Mouse (Mus musculus) spleen, adult 18-20 months (tissue): ENCODE measurements around the gene Svop.

Source experiments
- DNase-seq, 2 experiments: peaks; one replicate each; pipeline ENCODE4 v3.0.0; 2022; ENCODE audit warnings: mixed read lengths in 2 of 2

Svop gene

DNA sequence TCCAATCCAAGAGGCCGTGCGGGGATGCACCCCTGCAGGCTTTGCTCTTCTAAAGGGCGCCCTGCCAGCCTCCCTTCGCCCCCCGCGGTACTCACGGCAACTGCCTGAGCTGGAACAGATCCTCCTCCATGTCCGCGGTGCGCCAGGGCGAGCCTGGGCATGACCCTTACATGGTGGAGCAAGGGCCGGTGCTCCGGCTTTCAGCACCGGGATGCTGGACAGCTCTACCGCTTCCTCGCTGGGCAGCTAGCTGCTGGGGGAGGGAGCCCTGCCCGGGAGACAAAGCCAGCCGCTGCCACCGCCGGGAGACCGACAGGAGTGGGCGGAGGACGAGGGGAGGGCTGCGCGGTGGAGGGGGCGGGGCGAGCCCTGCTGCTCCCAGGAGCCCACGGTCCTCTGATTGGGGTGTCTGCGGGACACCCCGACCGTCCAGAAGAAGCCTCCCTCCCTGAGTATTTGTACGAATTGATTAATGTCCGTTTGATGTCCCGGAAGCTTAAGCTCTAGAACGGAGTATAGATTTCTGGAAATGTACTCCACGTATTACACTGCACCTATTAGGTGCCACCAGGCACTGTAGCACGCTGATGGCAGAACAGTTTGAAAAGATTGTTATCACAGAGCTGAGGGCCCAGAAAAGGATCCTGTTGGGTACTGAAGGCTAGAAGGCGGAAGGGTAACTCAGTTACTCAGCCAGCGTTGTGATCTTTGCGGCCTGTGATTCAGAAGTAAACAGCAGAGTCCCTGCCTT lies at the start of gene Svop:
Svop (minus strand) TSS at position 514 of the 751 bp plus-strand sequence.
- peak; percentile 11 to 35 for DNase-seq

DNA sequence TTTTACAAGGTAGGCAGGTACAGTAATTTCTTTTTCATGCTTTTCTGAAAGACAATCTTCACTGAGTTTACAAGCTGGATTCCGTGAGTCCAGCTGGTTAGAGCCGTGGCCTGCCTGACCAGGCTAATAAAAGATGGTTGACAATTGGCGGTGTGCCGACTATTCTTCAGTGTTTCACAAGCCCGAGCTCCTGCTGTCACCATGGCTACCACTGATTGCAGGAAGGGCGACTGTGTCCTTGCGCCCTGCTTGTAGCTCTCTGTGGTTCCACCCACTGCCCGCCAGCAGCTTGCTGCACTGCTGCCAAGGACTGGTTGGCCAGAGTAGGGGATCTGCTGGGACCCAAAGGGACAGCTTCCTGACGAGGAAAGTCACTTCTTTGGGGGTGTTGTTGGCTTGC lies 47.8 kb upstream of the Svop start:
- no peak for DNase-seq

GRCm38 (mm10) chr5:114138277-114139164 lies 47.2 kb upstream of the Svop start:
- DNase-seq = no peak

- DNase-seq = no peak
These were observed 46.3 kb upstream of the Svop start for GRCm38 (mm10) chr5:114137481-114138276.

- DNase-seq = no peak
These were observed 44.1 kb upstream of the Svop start for GRCm38 (mm10) chr5:114135516-114135915.

GRCm38 (mm10) chr5:114134091-114134534 lies 42.7 kb upstream of the Svop start:
- DNase-seq = no peak

DNA sequence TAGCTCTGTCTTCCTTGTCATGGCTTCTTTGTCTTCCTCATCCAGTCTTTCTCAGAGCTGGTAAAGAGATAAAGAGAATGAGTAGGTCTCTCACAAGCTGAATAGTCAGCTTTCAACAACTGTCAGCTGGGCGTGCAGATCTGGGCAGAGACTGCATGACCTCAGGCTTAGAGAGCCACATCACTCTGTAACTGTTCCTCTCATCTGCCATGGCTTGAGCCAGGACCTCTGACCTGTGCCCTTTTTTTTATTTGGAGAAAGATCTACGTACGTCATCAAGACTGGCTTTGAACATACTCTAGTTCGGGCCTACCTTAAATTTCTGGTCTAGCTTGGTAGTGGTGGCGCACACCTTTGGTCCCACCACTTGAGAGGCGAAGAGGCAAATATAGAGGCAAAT lies 41.5 kb upstream of the Svop start:
- no peak for DNase-seq

DNA sequence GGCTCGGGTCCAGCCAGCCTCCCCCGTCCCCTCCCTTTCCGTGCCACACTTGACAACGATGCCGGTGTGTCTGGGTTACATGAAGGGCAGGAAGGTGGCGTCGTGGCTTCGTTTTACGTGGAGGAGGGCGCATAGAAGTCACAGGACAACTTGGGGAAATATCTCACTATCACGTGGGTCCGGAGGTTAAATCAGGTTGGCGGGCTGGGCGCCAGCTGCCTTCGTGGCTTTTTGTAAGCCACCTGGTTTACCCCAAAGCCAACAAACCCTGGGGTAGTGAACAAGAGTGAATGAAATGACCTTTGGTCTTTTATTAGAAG lies 40.1 kb upstream of the Svop start:
- DNase-seq = peak in 1 of 2 experiments; percentile 42

DNA sequence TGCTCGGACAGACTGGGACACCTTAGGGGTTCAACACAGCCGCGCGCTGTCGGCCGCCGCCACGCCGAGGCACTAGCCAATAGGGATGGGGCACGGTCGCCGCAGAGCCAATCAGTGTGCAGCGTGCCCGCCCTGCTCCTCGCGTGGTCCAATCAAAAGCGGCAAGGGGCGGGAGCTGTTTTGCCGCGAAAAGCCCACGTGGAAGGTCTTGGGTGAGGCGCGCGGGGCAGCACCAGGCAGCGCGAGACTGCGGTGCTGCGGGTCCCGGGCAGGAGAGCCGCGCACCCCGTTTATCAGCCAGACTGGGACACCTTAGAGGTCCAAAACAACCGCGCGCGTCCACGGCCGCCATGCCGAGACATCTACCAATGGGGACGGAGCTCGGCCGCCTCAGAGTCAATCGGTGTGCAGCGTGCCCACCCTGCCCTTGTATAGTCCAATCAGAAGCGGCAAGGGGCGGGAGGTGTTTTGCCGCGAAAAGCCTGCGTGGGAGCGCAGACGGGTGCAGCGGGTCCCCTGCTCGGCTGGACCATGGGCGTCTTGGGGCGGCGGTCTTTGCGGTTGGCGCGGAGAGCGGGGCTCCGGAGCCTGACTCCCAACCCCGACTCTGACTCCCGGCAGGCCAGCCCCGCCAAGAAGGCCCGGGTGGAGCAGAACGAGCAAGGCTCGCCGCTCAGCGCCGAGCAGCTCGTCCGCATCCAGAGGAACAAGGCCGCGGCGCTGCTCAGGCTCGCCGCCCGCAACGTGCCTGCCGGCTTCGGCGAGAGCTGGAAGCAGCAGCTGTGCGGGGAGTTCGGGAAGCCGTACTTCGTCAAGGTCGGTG lies 39.5 kb upstream of the Svop start:
- DNase-seq = peak; percentile 85 to 92

DNA sequence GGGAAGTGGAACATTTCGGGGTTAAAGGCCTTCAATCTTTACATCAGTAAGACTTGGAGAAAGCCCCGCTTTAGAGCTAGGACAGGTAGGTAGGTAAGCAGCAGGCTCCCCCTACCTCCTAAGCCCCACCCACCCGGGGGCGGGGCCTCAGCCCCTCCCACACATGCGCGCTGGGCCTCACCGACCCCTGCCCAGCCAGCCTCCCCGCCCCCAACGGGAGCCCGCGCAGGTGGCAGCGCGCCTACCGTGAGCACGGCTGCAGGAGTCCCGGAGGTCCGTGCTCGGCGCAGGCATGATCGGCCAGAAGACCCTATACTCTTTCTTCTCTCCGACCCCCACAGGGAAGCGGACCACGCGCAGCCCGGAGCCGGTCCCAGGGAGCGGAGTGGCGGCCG lies 38.8 kb upstream of the Svop start, which contains the start of gene Ung:
Ung (plus strand) TSS at position 176 of the 395 bp plus-strand sequence.
- DNase-seq = peak; percentile 67 to 81

DNA sequence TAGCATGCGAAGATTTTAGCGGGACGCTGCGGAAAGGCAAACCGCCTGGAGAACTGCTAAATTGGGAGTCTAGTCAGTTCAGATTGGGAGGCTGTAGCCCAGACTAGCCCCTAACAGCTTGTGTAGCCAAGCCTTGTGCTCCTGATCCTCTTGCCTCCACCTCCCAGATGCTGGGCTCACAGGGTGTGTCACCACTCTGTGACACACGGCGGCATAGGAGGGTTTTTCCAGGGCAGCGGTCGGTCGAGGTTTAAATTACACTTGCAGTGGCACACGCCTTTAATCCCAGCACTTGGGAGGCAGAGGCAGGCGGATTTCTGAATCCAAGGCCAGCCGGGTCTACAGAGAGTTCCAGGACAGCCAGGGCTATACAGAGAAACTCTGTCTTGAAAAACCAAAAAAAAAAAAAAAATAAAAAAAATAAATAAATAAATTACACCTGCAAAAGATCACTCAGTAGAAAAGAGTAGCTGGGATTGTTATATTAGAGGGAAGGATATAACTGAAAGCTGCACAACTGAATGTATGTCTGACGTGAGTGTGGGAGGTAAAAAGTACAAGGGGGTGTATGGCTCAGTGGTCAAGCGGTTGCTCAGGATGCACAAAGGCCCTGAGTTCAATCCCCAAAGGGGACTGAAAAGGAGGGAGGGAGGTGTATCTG lies 38.3 kb upstream of the Svop start:
- DNase-seq = no peak

- peak; percentile 75 to 84 for DNase-seq
These were observed 36.3 kb upstream of the Svop start, which contains the start of gene Alkbh2 for GRCm38 (mm10) chr5:114127374-114128349. TSS of gene Alkbh2 (minus strand) at chr5:114128218.

DNA sequence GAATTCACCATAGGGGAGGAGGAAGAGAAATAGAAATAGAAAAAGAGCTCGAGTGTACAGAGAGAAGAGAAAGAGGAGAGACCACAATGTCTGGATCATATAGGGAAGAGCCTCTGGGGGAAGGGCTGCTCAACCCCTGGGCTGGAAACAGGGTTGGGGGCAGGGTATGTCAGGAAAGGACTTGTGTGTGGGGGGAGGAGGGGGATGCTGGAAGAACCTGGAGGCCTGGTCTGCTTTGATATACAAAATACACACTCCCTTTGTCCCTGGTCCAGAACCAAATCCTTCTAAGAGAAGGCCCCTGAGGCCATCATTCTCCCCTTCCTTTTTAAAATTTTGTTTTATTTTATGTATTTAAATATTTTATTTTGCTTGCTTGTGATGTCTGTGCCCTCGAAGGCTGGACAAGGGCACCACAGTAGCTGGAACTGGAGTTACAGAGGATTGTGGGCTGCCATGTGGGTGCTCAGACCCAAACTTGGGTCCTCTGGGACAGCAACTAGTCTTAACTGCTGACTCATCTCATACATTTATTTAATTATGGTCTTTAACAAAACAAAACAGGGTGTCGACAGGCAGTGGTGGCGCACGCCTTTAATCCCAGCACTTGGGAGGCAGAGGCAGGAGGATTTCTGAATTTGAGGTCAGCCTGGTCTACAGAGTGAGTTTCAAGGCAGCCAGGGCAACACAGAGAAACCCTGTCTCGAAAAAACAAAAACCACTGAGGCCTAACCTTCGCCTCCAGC lies 35.3 kb upstream of the Svop start:
- no peak for DNase-seq

DNA sequence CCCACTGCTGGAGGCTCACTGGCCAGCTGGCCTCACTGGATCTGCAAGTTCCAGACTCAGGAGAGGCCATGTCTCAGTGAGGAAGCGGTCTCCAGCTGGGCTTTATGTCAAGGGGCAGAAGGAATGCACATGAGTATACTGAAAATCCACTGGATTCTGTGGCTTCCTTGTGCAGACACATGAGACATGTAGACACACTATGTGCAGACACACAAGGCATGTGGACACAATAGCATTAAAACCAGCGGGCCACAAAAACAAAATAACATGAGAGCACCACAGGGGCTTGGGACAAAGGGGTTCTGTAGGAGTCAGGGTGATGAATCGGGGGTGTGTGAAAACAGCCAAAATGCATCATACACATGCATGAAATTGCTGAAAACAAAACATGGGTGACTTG lies 34.6 kb upstream of the Svop start:
- DNase-seq = no peak

DNA sequence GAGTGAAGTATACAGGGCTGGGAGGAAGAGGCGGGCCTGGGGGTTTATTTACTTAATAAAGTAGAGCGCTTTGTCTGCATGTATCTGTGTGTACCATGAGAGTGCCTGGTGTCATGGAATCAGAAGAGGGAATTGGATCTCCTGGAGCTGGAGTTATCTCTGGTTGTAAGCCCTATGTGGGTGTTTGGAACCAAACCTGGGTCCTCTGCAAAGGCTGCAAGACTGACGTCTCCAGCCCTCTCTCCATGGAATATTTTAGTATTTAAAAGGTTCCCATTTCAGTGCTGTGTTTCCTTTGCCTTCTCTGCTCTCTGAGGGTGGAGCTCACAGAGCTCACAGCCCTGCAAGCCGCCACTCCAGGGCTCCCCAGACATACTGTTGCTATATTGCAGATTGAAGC lies 28.4 kb upstream of the Svop start:
- DNase-seq = no peak

DNA sequence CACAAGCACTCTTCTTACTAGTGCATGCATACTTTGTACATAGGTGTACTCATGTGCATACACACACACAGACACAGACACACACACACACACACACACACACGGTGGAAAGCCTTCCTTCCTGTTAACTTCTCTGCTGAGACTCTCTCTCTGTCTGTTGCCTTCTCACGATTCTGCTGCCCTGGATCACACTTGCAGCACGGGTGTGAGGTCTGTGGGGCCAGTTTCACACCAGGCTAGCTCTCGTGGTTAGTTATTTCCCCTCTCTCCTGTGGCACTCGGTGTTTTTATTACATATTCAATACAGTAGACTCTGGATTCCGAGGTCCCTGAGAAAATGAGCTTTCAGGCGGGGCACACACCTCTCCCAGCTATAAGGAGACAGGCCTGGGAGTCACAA lies 25.2 kb upstream of the Svop start:
- no peak for DNase-seq

DNA sequence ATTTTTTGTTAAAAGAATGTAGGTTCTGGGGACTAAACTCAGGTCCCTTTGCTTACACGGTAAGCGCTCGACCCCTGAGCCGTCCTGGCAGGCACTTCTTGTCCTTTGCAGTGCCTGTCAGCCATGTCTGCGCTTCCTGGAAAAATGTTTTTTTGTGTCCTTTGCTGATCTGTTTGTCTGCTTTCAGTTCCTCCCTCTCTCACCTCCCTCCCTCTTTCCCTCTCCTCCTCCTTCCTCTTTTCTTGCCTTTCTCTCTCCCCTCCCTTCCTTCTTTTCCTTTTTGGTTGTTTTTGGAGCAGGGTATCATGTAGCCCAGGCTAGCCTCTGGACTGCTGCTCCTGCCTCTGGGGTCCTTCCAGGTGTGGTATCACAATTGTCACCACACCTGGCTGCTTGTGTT lies 23.7 kb upstream of the Svop start:
- DNase-seq = no peak

GRCm38 (mm10) chr5:114113334-114113733 lies 22.0 kb upstream of the Svop start:
- DNase-seq = no peak

DNA sequence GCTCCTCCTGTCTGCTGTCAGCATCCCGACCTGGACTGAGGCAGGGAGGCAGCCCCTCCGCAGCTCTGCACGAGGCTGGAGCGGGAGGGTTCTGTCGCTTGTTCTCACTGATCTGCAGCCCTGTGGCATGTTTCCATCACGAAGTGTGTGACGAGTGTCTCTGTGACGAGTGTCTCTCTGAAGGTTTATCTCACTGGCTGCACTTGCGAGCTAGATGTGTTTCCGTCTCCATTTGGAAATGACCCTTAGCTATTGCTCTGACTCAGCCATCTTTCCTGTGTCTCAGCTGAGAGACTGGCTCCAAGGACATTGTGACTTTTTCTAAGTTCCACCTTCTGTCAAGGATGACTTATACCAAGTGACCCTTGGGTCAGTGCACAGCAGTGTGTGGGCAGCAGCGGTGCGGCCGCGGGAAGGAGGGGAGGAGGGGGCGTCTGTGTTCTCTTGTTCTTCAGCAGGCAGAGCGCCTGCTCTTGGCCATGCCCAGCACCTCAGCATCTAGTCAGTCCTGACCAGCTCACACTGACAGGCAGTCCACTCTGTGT lies 15.1 kb upstream of the Svop start:
- DNase-seq = no peak
